Mouse (Mus musculus): ENCODE data around the gene Olfr1086. TPM values are rescaled to one million over a fixed set of nuclear protein-coding genes. Genes with fewer than 3 reads are reported as not detected.
"Not testable (repeated sequence)": the region's sequence is repeated elsewhere in the genome, so short reads cannot be mapped to it uniquely, and the experiment has no call there.

Olfr1086 gene
- polyA plus RNA-seq (2016; fragmentation: Nextera tagmentation; extraction: Ambion mirVana) = not detected in 2 replicates

- Histone ChIP-seq H3K27me3 (replicated peaks; ENCODE audit: low read depth, poor library complexity, severe bottlenecking) (no peaks in the 10 kb centered on the region), H3K4me1 (no peaks in the 10 kb centered on the region), H3K4me3 (no peak within 1 kb of the TSS), H3K9me3 (no peaks in the 10 kb centered on the region), H3K36me3 (replicated peaks) (no peaks in the 10 kb centered on the region), H3K27ac (replicated peaks) (no peak within 1 kb of the TSS)
- DNase-seq (ENCODE audit: low spot score) = no peak
- 83% methylated on average over 2 of the region's 2 CpGs for WGBS
These were observed at the start of gene Olfr1086 for GRCm38 (mm10) chr2:86679992-86680391. Gene Olfr1086 (minus strand): TSS chr2:86680092.

- Histone ChIP-seq H3K27me3 (replicated peaks; ENCODE audit: low read depth, poor library complexity, severe bottlenecking) (no peaks in the 10 kb centered on the region), H3K27ac (replicated peaks) (no peak within 1 kb of the TSS), H3K4me3 (no peak within 1 kb of the TSS), H3K36me3 (replicated peaks) (no peaks in the 10 kb centered on the region), H3K4me1 (no peaks in the 10 kb centered on the region), H3K9me3 (no peaks in the 10 kb centered on the region)
- DNase-seq (ENCODE audit: low spot score) = no peak
These were observed 18.4 kb upstream of the Olfr1086 start, which contains the start of gene Olfr1087 for GRCm38 (mm10) chr2:86698295-86698694. Gene Olfr1087 (minus strand): TSS chr2:86698395.

GRCm38 (mm10) chr2:86661919-86662318 lies 18.0 kb downstream of the Olfr1086 start, which contains the start of gene Olfr1085:
Gene Olfr1085 (minus strand): TSS chr2:86662019.
- Histone ChIP-seq H3K4me3 (no peak within 1 kb of the TSS), H3K27me3 (replicated peaks; ENCODE audit: low read depth, poor library complexity, severe bottlenecking) (no peaks in the 10 kb centered on the region), H3K4me1 (no peaks in the 10 kb centered on the region), H3K36me3 (replicated peaks) (no peaks in the 10 kb centered on the region), H3K27ac (replicated peaks) (no peak within 1 kb of the TSS), H3K9me3 (no peaks in the 10 kb centered on the region)
- WGBS = 28% methylated on average over 1 of the region's 1 CpGs
- no peak for DNase-seq (ENCODE audit: low spot score)

GRCm38 (mm10) chr2:86639625-86640024 lies 40.3 kb downstream of the Olfr1086 start, which contains the start of gene Olfr1084:
Gene Olfr1084 (minus strand): TSS chr2:86639725.
- WGBS = 79% methylated on average over 1 of the region's 1 CpGs
- not testable (repeated sequence) for H3K36me3 ChIP-seq (replicated peaks); H3K4me1 ChIP-seq; H3K27ac ChIP-seq (replicated peaks); H3K27me3 ChIP-seq (replicated peaks; ENCODE audit: low read depth, poor library complexity, severe bottlenecking); H3K4me3 ChIP-seq; DNase-seq (ENCODE audit: low spot score); H3K9me3 ChIP-seq

Other genes starting within 250 kb of the Olfr1086 start
- not detected in 2 replicates for gene Olfr1065, start 229.5 kb downstream of the Olfr1086 start, polyA plus RNA-seq (2016; fragmentation: Nextera tagmentation; extraction: Ambion mirVana)
- gene Olfr1066, start 223.8 kb downstream of the Olfr1086 start, polyA plus RNA-seq (2016; fragmentation: Nextera tagmentation; extraction: Ambion mirVana) = not detected in 2 replicates
- not detected in 2 replicates for gene Olfr228, start 192.7 kb downstream of the Olfr1086 start, polyA plus RNA-seq (2016; fragmentation: Nextera tagmentation; extraction: Ambion mirVana)
- not detected in 2 replicates for gene Olfr1076, start 171.6 kb downstream of the Olfr1086 start, polyA plus RNA-seq (2016; fragmentation: Nextera tagmentation; extraction: Ambion mirVana)
- gene Olfr1079, start 137.6 kb downstream of the Olfr1086 start, polyA plus RNA-seq (2016; fragmentation: Nextera tagmentation; extraction: Ambion mirVana) = not detected in 2 replicates
- not detected in 2 replicates for gene Olfr1080, start 121.9 kb downstream of the Olfr1086 start, polyA plus RNA-seq (2016; fragmentation: Nextera tagmentation; extraction: Ambion mirVana)
- not detected in 2 replicates for gene Olfr1082, start 81.1 kb downstream of the Olfr1086 start, polyA plus RNA-seq (2016; fragmentation: Nextera tagmentation; extraction: Ambion mirVana)
- gene Olfr1084, start 40.4 kb downstream of the Olfr1086 start, polyA plus RNA-seq (2016; fragmentation: Nextera tagmentation; extraction: Ambion mirVana) = not detected in 2 replicates
- not detected in 2 replicates for gene Olfr1085, start 18.1 kb downstream of the Olfr1086 start, polyA plus RNA-seq (2016; fragmentation: Nextera tagmentation; extraction: Ambion mirVana)
- not detected in 2 replicates for gene Olfr1087, start 18.3 kb upstream of the Olfr1086 start, polyA plus RNA-seq (2016; fragmentation: Nextera tagmentation; extraction: Ambion mirVana)
- gene Olfr1089, start 53.6 kb upstream of the Olfr1086 start, polyA plus RNA-seq (2016; fragmentation: Nextera tagmentation; extraction: Ambion mirVana) = not detected in 2 replicates
- gene Olfr1090, start 78.9 kb upstream of the Olfr1086 start, polyA plus RNA-seq (2016; fragmentation: Nextera tagmentation; extraction: Ambion mirVana) = not detected in 2 replicates
- gene Olfr1093, start 102.4 kb upstream of the Olfr1086 start, polyA plus RNA-seq (2016; fragmentation: Nextera tagmentation; extraction: Ambion mirVana) = not detected in 2 replicates
- not detected in 2 replicates for gene Olfr141, start 129.9 kb upstream of the Olfr1086 start, polyA plus RNA-seq (2016; fragmentation: Nextera tagmentation; extraction: Ambion mirVana)
- not detected in 2 replicates for gene Olfr1094, start 144.6 kb upstream of the Olfr1086 start, polyA plus RNA-seq (2016; fragmentation: Nextera tagmentation; extraction: Ambion mirVana)
- not detected in 2 replicates for gene Olfr1095, start 171.6 kb upstream of the Olfr1086 start, polyA plus RNA-seq (2016; fragmentation: Nextera tagmentation; extraction: Ambion mirVana)
- gene Gm13723, start 194.7 kb upstream of the Olfr1086 start, polyA plus RNA-seq (2016; fragmentation: Nextera tagmentation; extraction: Ambion mirVana) = not detected in 2 replicates
- not detected in 2 replicates for gene Olfr1097, start 212.1 kb upstream of the Olfr1086 start, polyA plus RNA-seq (2016; fragmentation: Nextera tagmentation; extraction: Ambion mirVana)
- not detected in 2 replicates for gene Olfr1098, start 244.5 kb upstream of the Olfr1086 start, polyA plus RNA-seq (2016; fragmentation: Nextera tagmentation; extraction: Ambion mirVana)